Mouse (Mus musculus) olfactory bulb, adult 2 months (tissue): ENCODE data around the gene 9130019O22Rik. TPM values are rescaled to one million over a fixed set of nuclear protein-coding genes. Genes with fewer than 3 reads are reported as not detected.
A peak's percentile ranks its signal among the peaks of the same experiment; 100 is the strongest.

Experiments used
- H3K27ac ChIP-seq: fragments of 200-500 bp; 2 replicates; pipeline ENCODE4 v1.5.1; 2012; ENCODE audit warnings: low read depth, low read length; ENCODE audit not compliant: insufficient read depth
- H3K4me1 ChIP-seq: fragments of 200-500 bp; 2 replicates; pipeline ENCODE4 v1.6.1; 2012; ENCODE audit warnings: low read length; ENCODE audit not compliant: control insufficient read depth, insufficient read depth
- H3K4me3 ChIP-seq: fragments of 200-500 bp; 2 replicates; pipeline ENCODE4 v1.5.1; 2012; ENCODE audit warnings: mild to moderate bottlenecking, low read depth, low read length, moderate library complexity; ENCODE audit not compliant: insufficient read depth
- CTCF ChIP-seq: fragments of 200-500 bp; IDR thresholded peaks from 2 replicates; pipeline ENCODE4 v1.5.1; 2012; ENCODE audit warnings: low read depth, mild to moderate bottlenecking, low read length, moderate library complexity; ENCODE audit not compliant: insufficient read depth
- POLR2A ChIP-seq: fragments of 200-500 bp; IDR thresholded peaks from 2 replicates; pipeline ENCODE4 v1.6.1; 2012; ENCODE audit warnings: mild to moderate bottlenecking, low read depth, low read length, moderate library complexity; ENCODE audit not compliant: insufficient read depth
- WGBS: fragments of 180-500 bp; shearing (Covaris S2); methylation state at CpG from one replicate; pipeline ENCODE4 v1.1.7; 2018; 5-methylcytosine and 5-hydroxymethylcytosine counted together
- polyA plus RNA-seq: library from polyadenylated mRNA; stranded (reverse); fragments of >200 nt; gene quantifications from 2 replicates; pipeline ENCODE4 v1.2.4, GENCODE M21; 2012; ENCODE audit warnings: low replicate concordance; ENCODE audit not compliant: missing spikeins, insufficient read depth, insufficient read length

Gene 9130019O22Rik
- polyA plus RNA-seq: not detected in 2 replicates

DNA sequence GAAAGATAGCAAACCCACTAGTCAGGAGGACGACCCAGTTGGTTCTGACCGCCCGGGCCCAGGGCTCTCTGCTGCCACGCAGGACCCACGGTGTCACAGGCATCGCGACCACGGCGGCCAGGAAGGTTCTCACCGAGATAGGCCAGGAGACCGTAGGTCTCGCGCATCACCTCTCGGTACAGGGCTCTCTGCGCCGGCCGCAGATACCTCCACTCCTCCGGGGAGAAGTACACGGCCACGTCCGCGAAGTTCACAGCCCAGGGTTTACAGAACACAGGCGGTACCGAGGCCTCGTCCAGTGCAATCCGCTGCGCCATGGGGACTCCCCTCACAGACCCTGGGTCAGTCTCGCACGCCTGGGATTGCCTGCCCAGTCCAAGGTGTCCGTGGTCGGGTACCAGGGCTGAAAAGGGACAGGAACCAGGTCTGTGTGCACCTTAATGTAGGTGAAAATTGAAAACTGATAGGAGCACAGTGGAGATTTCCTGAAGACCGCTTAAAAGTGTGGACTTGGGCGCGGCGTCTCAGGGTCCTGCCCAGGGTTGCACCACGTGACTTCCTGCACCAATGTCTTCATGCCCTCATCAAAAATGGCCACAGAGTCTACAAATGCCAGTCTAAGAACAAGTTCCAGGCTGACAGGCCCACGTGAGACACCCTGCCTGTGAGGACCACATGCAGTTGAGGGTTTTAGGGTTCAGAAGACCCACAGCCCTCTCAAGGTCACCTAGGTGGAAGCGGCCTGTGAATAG is at the start of gene 9130019O22Rik:
Gene 9130019O22Rik, minus strand, starts transcription at position 526 of the 752 bp plus-strand sequence.
- TF ChIP-seq POLR2A (0 out of 2 replicates have a peak, but pooled peaks have one; percentile 26), CTCF (no peak)
- Histone ChIP-seq H3K4me1 (peaks cover 9% of the 10 kb centered on the region), H3K4me3 (peak within 1 kb of the TSS; percentile 67), H3K27ac (no peak within 1 kb of the TSS; the same call in 1 of the 2 replicates)
- WGBS: 11% methylated on average over 38 of the region's 38 CpGs

DNA sequence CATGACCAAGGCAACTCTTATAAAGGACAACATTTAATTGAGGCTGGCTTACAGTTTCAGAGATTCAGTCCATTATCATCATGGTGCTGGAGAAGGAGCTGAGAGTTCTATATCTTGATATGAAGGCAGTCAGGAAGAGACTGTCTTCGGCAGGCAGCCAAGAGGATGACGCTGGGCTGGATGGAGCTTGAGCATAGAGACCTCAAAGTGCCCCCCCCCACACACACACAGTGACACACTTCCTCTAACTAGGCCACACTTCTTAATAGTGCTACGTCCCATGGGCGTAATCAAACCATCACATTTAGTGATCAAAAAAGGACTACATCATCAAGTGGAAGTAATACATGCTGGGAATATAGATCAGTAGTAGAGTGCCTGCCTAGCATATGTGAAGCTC is 48.2 kb upstream of the 9130019O22Rik start:
- no peak overlapping the region for H3K4me3 ChIP-seq
- no peak overlapping the region for H3K27ac ChIP-seq
- no peak for TF ChIP-seq CTCF
- TF ChIP-seq POLR2A: no peak
- H3K4me1 ChIP-seq: no peaks in the 10 kb centered on the region
- WGBS: 78% methylated on average over 4 of the region's 4 CpGs

DNA sequence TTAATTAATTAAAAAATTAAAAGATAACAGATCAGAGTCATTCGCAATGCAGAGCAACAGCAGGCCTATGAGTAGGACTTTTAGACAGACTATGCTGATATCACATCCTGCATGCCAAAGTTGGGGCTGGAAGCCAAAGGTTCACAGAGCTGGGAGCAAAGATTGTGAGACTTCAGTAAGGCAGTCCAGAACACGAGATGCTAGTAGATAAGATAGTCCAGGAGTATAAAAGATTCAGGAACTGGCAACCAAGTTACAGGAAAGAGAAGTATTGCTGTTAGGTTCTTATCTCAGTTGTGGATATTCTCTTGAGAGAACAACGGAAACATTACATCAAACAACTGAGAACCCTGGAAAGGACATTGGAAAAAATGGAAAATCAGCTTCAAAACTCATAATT is 39.4 kb upstream of the 9130019O22Rik start:
- no peak overlapping the region for H3K4me3 ChIP-seq
- TF ChIP-seq CTCF (no peak), POLR2A (no peak)
- no peak overlapping the region for H3K27ac ChIP-seq
- 70% methylated on average over 3 of the region's 3 CpGs for WGBS
- H3K4me1 ChIP-seq: peaks cover 2% of the 10 kb centered on the region; the same call in 1 of the 2 replicates

DNA sequence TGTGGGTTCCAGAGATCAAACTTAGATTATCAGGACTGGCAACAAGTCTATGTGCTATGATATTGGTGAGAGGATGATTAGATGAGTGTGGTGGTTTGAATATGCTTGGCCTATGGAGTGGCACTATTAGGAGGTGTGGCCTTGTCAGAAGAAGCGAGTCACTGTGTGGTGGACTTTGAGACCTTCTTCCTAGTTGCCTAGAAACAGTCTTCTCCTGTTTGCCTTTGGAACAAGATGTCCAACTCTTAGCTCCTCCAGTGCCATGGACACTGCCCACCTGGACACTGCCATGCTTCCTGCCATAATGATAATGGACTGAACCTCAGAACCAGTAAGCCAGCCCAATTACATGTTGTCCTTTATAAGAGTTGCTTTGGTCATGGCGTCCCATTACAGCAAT is 38.9 kb upstream of the 9130019O22Rik start:
- peaks cover 5% of the 10 kb centered on the region for H3K4me1 ChIP-seq
- no peak overlapping the region for H3K4me3 ChIP-seq
- TF ChIP-seq POLR2A (no peak), CTCF (no peak)
- WGBS: 83% methylated on average over 2 of the region's 2 CpGs
- H3K27ac ChIP-seq: no peak overlapping the region

DNA sequence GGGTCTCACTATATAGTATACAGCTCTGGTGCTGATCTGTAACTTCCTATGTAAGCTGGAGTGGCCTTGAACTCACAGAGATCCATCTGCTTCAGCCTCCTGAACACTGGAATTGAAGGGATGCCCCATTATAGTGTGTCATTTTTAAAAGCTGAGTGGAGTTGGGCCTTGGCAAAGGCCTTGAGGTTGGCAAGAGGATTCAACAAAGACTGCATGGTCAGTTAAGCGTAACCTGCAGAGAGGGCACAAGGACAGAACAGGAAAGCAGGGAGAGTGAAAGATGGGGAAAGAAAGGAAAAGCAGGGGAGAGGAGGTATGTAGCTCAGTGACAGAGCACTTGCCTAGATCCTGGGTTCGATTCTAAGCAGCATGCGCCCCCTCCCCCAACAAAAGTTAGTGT is 38.3 kb upstream of the 9130019O22Rik start:
- TF ChIP-seq POLR2A (no peak), CTCF (no peak)
- no peak overlapping the region for H3K4me3 ChIP-seq
- WGBS: 89% methylated on average over 3 of the region's 3 CpGs
- no peak overlapping the region for H3K27ac ChIP-seq
- peaks cover 5% of the 10 kb centered on the region for H3K4me1 ChIP-seq

DNA sequence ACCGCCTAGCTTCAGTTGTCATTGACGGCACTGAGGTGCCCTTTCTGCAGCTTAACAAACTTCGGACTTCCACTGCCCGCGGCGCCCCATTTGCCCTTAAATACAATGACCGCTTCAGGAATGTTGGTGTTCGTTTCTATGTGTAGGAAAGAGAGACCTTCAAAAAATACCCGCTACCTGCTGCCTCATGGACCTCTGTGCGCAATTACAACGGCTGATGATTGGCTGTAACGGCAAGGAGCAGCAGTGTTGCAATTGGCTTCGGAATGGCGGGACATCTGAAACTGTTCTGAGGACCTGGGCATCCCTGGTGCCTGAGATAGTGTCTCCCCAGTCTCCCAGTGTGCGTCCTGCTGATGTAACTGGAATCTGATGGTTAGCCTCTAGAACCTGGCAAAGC is 35.3 kb upstream of the 9130019O22Rik start:
- Histone ChIP-seq H3K4me3 (peak overlapping the region; percentile 86), H3K27ac (no peak overlapping the region), H3K4me1 (peaks cover 5% of the 10 kb centered on the region)
- WGBS: under 1% methylated on average over 15 of the region's 15 CpGs
- no peak for TF ChIP-seq POLR2A
- TF ChIP-seq CTCF: no peak

DNA sequence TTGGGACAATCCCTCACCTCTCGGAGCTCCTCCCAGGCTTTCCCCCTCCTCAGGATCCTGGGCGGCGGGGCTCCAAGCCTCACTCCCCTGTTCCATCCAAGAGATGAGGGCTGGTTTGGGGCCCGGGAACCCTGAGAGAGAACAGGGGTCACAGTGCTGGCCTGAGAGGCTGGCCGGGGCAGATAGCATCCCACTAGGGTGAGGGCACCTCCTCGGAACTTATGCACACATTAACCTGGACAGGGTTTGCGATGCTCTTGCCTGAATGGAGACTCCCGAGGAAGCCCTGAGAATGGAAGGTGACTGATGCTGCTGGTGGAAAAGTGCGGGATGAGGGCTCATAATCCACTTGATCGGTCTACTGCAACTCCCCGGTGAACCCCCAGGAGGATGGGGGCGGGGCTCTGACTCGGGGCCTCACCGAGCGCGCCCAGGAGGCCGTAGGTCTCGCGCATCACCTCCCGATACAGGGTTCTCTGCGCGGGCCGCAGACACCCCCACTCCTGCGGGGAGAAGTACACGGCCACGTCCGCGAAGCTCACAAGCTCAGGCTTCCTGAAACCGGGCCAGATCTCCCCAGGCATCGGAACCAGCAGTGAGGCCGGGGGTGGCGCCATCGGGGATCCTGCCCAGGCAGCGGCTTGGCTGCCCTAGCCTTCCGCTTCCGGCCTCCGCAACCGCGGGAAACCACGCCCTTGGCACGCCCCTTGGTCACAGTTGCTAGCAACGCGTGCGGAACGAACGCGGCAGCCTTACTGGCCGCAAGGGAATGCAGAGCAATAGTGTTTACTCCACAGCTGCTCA is 34.6 kb upstream of the 9130019O22Rik start, which contains the start of gene Zfp688:
Gene Zfp688, minus strand, starts transcription at position 681 of the 804 bp plus-strand sequence.
- peak within 1 kb of the TSS; percentile 86 for H3K4me3 ChIP-seq
- peaks cover 5% of the 10 kb centered on the region for H3K4me1 ChIP-seq
- peak; percentile 85 for TF ChIP-seq POLR2A
- 0 out of 2 replicates have a peak, but pooled peaks have one; percentile 35 for TF ChIP-seq CTCF
- H3K27ac ChIP-seq: peak within 1 kb of the TSS; percentile 24; the same call in 1 of the 2 replicates
- under 1% methylated on average over 48 of the region's 48 CpGs for WGBS

DNA sequence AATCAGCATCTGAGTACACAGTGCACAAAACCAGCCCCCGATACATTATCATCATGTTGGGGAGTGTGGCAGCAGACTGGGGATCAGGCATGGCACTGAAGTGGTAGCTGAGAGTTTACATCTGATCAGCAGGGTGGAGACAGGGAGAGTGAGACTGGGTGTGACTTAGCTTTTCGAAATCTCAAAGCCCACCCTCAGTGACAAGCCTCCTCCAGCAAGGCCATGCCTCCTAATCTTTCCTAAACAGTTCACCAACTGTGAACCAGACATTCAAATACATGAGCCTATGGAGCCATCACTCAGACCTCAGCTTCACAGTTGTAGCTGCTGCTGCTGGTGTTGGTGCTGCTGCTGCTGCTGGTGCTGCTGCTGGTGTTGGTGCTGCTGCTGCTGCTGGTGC is 24.5 kb upstream of the 9130019O22Rik start:
- no peak overlapping the region for H3K27ac ChIP-seq
- 69% methylated on average over 2 of the region's 2 CpGs for WGBS

More for the DNA sequence above, 24.5 kb upstream of the 9130019O22Rik start:
- no peaks in the 10 kb centered on the region for H3K4me1 ChIP-seq
- no peak overlapping the region for H3K4me3 ChIP-seq
- TF ChIP-seq POLR2A (no peak), CTCF (no peak)
